Mouse (Mus musculus): ENCODE results near the gene Ctso.

Ctso gene

GRCm38 (mm10) chr3:81951785-81952184, 19.4 kb downstream of the Ctso start:
- DNase-seq (ENCODE audit: low spot score in 2 of 2): no peak

- DNase-seq (ENCODE audit: low spot score in 2 of 2): no peak
Measured at GRCm38 (mm10) chr3:81957484-81957883, 25.1 kb downstream of the Ctso start.

GRCm38 (mm10) chr3:81961336-81961735, 28.9 kb downstream of the Ctso start:
- no peak for DNase-seq (ENCODE audit: low spot score in 2 of 2)

- no peak for DNase-seq (ENCODE audit: low spot score in 2 of 2)
Measured at GRCm38 (mm10) chr3:81963768-81964167, 31.4 kb downstream of the Ctso start.

- DNase-seq (ENCODE audit: low spot score in 2 of 2): no peak
Measured at GRCm38 (mm10) chr3:81964596-81964995, 32.2 kb downstream of the Ctso start.

GRCm38 (mm10) chr3:81975607-81976006, 43.2 kb downstream of the Ctso start:
- no peak for DNase-seq (ENCODE audit: low spot score in 2 of 2)

GRCm38 (mm10) chr3:81976102-81976501, 43.7 kb downstream of the Ctso start, which contains the start of gene Tdo2:
Tdo2 (minus strand) TSS chr3:81976202.
- no peak for DNase-seq (ENCODE audit: low spot score in 2 of 2)

- no peak for DNase-seq (ENCODE audit: low spot score in 2 of 2)
Measured at GRCm38 (mm10) chr3:81981576-81981975, 49.2 kb downstream of the Ctso start.

GRCm38 (mm10) chr3:81981990-81982389, 49.6 kb downstream of the Ctso start, which contains the start of gene Asic5:
Asic5 (plus strand) TSS chr3:81982290.
- DNase-seq (ENCODE audit: low spot score in 2 of 2): no peak

GRCm38 (mm10) chr3:81983120-81983895, 50.9 kb downstream of the Ctso start:
- no peak for DNase-seq (ENCODE audit: low spot score in 2 of 2)

GRCm38 (mm10) chr3:81985100-81985499, 52.7 kb downstream of the Ctso start:
- no peak for DNase-seq (ENCODE audit: low spot score in 2 of 2)

GRCm38 (mm10) chr3:81986103-81986502, 53.7 kb downstream of the Ctso start:
- DNase-seq (ENCODE audit: low spot score in 2 of 2): no peak

GRCm38 (mm10) chr3:81987628-81988027, 55.2 kb downstream of the Ctso start:
- no peak for DNase-seq (ENCODE audit: low spot score in 2 of 2)

- no peak for DNase-seq (ENCODE audit: low spot score in 2 of 2)
Measured at GRCm38 (mm10) chr3:81989692-81990141, 57.3 kb downstream of the Ctso start.

- no peak for DNase-seq (ENCODE audit: low spot score in 2 of 2)
Measured at GRCm38 (mm10) chr3:81990531-81990930, 58.1 kb downstream of the Ctso start.

GRCm38 (mm10) chr3:81995371-81995770, 63.0 kb downstream of the Ctso start:
- no peak for DNase-seq (ENCODE audit: low spot score in 2 of 2)

- peak; percentile 35 to 39 for DNase-seq (ENCODE audit: low spot score in 2 of 2)
Measured at GRCm38 (mm10) chr3:81995988-81996387, 63.6 kb downstream of the Ctso start.

Data from right cerebral cortex, postnatal 10 days (tissue).